Mouse (Mus musculus): ENCODE measurements at regions not wholly inside any gene's neighbourhood (a gene's known extent, or its start where the extent isn't known, plus 50 kb on each side); places are given as distances from the start of the nearest gene placed in this dataset.
A peak's percentile ranks its signal among the peaks of the same experiment; 100 is the strongest.

DNA sequence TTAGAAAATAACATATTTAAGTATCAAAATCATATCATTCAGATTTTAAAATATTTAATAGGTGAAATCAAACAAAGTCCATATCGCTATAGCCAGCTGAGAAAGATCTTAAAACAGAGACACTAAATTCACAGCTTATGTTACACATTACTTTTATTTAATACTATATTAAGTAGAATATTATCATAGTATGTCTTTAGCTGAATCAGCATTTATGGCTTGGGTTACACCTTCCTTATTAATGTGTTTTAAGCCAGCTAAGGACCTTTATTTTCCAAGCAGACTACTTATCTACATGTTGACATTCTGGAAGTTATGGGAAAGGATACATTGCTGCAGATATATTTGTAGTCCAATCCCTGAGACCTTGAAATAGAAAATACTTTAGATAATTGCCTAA, 684.9 kb upstream of the Adgrl4 start:
- DNase-seq (ENCODE audit: low spot score) = no peak

DNA sequence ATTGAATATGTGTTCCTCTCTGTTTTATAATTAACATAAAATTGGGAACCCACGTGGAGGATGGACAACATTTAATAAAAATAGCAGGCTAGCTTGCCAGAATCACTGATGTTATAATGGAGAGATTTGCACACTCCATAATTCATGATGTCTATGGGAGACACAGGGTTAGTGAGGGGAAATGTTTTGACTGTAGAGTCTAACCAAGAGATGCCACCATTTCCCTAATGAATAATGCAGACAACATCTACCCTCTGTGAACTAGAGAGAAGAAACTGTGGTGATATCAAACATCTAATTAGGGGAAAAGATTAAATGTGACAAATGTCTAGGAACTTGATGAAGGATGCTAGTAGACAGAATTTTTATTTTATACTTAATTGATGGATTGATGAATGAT, 677.8 kb upstream of the Adgrl4 start:
- DNase-seq (ENCODE audit: low spot score) = no peak

DNA sequence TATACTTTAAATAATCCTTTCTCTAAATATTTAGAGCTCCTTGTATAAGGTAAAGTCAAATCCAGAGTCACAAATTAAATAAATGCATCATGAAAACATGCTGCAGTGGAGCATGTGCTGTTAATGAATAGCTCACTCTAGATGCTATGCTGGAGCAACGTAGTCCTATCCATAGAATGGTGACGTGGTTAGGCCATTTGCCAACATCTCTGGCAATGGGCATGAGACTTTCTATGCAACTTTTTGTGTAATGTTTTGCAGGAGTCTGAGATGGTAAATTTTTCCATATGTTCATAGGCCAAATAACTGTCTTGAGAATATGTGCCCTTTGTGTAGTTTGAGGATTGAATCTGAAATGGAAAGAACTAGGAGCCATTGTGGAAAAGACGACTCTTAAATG, 653.1 kb upstream of the Adgrl4 start:
- DNase-seq (ENCODE audit: low spot score) = no peak

DNA sequence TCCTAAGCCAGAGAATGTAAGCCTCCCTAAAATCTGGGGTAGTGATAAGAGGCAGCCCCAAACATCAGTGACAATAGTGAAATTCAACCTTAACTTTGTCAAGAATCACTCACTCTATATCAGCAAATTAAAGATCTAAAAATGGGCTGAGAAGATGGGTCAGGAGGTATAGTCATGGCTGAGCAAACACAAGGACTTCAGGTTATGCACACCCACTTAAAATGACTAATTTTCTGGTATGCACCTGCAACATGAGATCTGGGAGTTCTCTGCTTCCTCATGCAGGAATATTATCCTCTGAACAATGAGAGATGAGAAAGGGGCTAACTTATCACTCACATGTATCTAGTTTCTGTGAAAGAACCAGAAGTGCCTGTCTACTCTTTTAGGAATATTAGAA, 619.9 kb upstream of the Adgrl4 start:
- DNase-seq (ENCODE audit: low spot score) = no peak

- DNase-seq (ENCODE audit: low spot score) = no peak
These were observed 618.3 kb upstream of the Adgrl4 start for GRCm38 (mm10) chr3:150819369-150819768.

- no peak for DNase-seq (ENCODE audit: low spot score)
These were observed 617.6 kb upstream of the Adgrl4 start for GRCm38 (mm10) chr3:150820039-150820438.

GRCm38 (mm10) chr3:150846029-150846428, 591.7 kb upstream of the Adgrl4 start:
- DNase-seq (ENCODE audit: low spot score) = no peak

- peak; percentile 73 for DNase-seq (ENCODE audit: low spot score)
These were observed 585.6 kb upstream of the Adgrl4 start for GRCm38 (mm10) chr3:150852107-150852506.

- DNase-seq (ENCODE audit: low spot score) = no peak
These were observed 541.0 kb upstream of the Adgrl4 start for GRCm38 (mm10) chr3:150896668-150897067.

- no peak for DNase-seq (ENCODE audit: low spot score)
These were observed 527.6 kb upstream of the Adgrl4 start for GRCm38 (mm10) chr3:150910091-150910490.

DNA sequence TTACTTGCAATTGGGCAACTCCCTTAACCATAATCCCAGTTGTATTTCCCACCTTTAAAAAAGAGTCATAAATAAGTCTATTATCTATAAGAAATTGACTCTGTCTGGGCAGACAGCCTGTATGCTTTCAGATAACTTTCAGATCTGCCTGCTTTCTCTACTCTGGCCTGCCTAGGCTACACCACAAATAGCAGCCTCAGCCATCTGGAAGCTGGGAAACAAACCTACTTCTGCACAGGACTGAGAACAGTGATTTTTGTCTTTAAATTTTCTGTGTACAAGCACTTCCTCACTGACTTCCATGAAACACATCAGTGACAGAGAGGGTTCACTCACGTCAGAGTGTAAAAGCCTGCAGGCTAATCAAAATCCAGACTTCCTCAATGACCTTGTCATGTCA, 482.8 kb upstream of the Adgrl4 start:
- no peak for DNase-seq (ENCODE audit: low spot score)

DNA sequence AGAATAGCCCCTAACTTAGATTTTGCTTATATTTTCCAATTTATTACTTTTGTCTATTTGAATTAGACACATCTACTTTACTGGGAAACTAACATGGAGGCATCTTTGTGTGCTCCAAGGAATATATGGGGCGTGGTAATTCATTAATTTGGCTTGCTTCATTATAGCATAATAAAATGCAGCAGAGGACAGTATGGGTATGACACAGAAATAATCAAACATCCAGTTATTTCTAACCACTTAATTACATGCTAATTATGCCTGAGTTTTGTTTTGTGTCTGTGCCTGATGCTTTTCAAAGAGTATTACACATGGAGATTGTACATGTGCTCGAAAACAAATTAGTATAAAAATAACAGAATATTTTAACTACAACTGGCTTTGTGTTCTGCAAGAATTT, 438.0 kb upstream of the Adgrl4 start:
- DNase-seq (ENCODE audit: low spot score) = no peak

- peak; percentile 89 for DNase-seq (ENCODE audit: low spot score)
These were observed 437.5 kb upstream of the Adgrl4 start for GRCm38 (mm10) chr3:151000217-151000616.

- DNase-seq (ENCODE audit: low spot score) = peak; percentile 68
These were observed 435.7 kb upstream of the Adgrl4 start for GRCm38 (mm10) chr3:151001881-151002412.

- no peak for DNase-seq (ENCODE audit: low spot score)
These were observed 434.2 kb upstream of the Adgrl4 start for GRCm38 (mm10) chr3:151003524-151003923.

- no peak for DNase-seq (ENCODE audit: low spot score)
These were observed 433.7 kb upstream of the Adgrl4 start for GRCm38 (mm10) chr3:151003990-151004389.

GRCm38 (mm10) chr3:151020014-151020413, 417.7 kb upstream of the Adgrl4 start:
- DNase-seq (ENCODE audit: low spot score) = no peak

DNA sequence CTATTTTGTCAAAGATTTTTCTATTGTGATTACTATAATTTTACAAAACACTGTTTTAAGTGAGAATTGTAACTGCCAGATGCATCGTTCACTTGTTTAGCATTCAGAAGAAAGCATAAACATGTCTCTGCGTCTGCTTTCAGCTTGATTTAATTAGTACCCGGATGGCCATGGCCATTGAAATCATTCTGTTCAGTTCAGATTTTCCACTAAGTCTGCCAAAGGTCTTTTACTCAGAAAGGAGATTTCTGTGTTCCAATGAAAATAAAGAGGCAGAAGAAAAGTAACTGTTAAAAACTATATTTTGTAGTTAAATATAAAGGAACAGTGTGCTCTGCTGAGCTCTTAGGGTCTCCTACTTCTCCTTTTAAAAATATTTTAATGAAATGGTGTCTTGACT, 380.2 kb upstream of the Adgrl4 start:
- DNase-seq (ENCODE audit: low spot score) = no peak

DNA sequence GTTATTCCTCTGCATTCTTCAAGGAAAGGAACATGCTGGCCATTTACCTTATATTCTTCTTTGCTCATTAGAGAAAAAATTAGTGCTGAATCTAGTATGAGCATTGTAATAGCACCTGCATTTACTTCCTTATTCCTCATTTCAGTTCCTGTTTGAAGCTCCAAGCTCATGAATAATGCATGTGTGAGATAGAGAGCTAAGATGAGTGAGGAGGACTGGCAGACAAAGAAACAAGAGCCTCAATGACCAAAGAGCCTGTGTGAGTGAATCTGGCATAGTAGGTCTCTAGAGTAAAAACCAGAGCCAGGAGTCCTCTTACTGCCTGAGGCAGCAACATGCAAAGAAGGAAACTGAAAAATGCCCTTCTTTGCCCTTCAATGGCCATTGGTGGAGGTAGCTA, 365.4 kb upstream of the Adgrl4 start:
- peak; percentile 6 for DNase-seq (ENCODE audit: low spot score)

GRCm38 (mm10) chr3:151116831-151117230, 320.9 kb upstream of the Adgrl4 start:
- DNase-seq (ENCODE audit: low spot score) = no peak

DNA sequence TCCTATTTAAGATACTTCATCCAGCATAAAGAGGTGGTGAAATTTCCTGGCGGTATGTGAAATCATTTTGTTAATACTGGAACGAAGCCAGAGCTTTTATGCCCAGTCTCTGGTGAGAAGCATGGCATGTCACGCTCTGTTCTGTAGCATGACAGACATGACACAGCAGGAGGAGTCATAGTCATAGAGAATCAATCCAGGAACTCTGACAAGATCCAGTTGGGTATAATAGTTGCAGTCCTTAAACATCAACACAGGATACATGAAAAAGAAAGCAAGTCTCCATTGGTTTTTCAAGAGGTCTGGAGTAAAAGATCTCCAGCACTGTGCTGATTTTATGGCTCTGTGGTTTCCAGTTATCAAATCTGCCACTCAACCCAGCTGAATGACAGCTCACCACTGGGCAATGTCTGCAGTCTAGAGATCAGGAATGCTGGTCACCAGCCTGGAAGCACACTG, 320.1 kb upstream of the Adgrl4 start:
- DNase-seq (ENCODE audit: low spot score) = no peak

- DNase-seq (ENCODE audit: low spot score) = no peak
These were observed 313.6 kb upstream of the Adgrl4 start for GRCm38 (mm10) chr3:151124131-151124530.

- DNase-seq (ENCODE audit: low spot score) = no peak
These were observed 290.8 kb upstream of the Adgrl4 start for GRCm38 (mm10) chr3:151146889-151147288.

GRCm38 (mm10) chr3:151153340-151153739, 284.3 kb upstream of the Adgrl4 start:
- DNase-seq (ENCODE audit: low spot score) = peak; percentile 19

DNA sequence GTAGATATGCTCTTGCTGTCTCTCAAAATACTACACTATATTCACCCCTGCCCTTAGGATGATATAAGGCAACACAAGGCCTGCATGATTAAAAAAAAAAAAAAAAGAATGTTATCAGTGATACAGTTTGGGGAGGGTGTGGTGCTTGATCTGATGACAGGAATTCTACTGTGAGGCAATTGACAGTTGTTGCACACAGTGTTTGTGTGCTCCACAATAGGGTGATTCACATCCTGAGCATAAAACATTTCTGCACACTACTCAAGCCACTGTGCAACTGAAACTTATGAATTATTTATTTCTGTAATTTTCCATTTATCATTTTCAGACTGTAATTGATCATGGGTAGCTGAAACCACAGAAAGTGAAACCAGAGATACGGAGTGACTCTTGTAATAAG, 277.2 kb upstream of the Adgrl4 start:
- no peak for DNase-seq (ENCODE audit: low spot score)
